Mouse (Mus musculus): ENCODE measurements around the gene Map4k5. TPM values are rescaled to one million over a fixed set of nuclear protein-coding genes. Genes with fewer than 3 reads are reported as not detected.

Map4k5 gene
- total RNA-seq (2021) = 10 to 100 TPM; 48.5 to 51.2 TPM
- long read RNA-seq, experiment 1, full-length matches to known transcripts = 1 of 40 reads
- long read RNA-seq, experiment 1, partial matches to known transcripts = 3 of 40 reads
- long read RNA-seq, experiment 1, other reads (novel, unspliced or antisense) = 36 of 40 reads
- long read RNA-seq, experiment 2, partial matches to known transcripts = 6 of 34 reads
- long read RNA-seq, experiment 2, other reads (novel, unspliced or antisense) = 28 of 34 reads

- DNase-seq (ENCODE audit: low spot score in 2 of 2) = peak; percentile 88 to 90
Observed at GRCm38 (mm10) chr12:69892371-69893251, at the start of gene Map4k5, which contains the start of gene Atl1. Map4k5 (minus strand) TSS chr12:69893200. Atl1 (plus strand) TSS chr12:69892614.

GRCm38 (mm10) chr12:69941655-69942329 lies 48.8 kb upstream of the Map4k5 start:
- no peak for DNase-seq (ENCODE audit: low spot score in 2 of 2)

GRCm38 (mm10) chr12:69939291-69939690 lies 46.3 kb upstream of the Map4k5 start:
- no peak for DNase-seq (ENCODE audit: low spot score in 2 of 2)

- DNase-seq (ENCODE audit: low spot score in 2 of 2) = no peak
Observed at GRCm38 (mm10) chr12:69937731-69938130, 44.7 kb upstream of the Map4k5 start.

- DNase-seq (ENCODE audit: low spot score in 2 of 2) = no peak
Observed at GRCm38 (mm10) chr12:69926716-69927115, 33.7 kb upstream of the Map4k5 start.

- peak in 1 of 2 experiments; percentile 15 for DNase-seq (ENCODE audit: low spot score in 2 of 2)
Observed at GRCm38 (mm10) chr12:69924012-69924411, 31.0 kb upstream of the Map4k5 start.

GRCm38 (mm10) chr12:69923603-69924002 lies 30.6 kb upstream of the Map4k5 start:
- DNase-seq (ENCODE audit: low spot score in 2 of 2) = no peak

GRCm38 (mm10) chr12:69923128-69923527 lies 30.1 kb upstream of the Map4k5 start:
- DNase-seq (ENCODE audit: low spot score in 2 of 2) = no peak

- no peak for DNase-seq (ENCODE audit: low spot score in 2 of 2)
Observed at GRCm38 (mm10) chr12:69922099-69922498, 29.1 kb upstream of the Map4k5 start.

GRCm38 (mm10) chr12:69917870-69918269 lies 24.9 kb upstream of the Map4k5 start:
- no peak for DNase-seq (ENCODE audit: low spot score in 2 of 2)

GRCm38 (mm10) chr12:69912737-69913136 lies 19.7 kb upstream of the Map4k5 start:
- DNase-seq (ENCODE audit: low spot score in 2 of 2) = no peak

- no peak for DNase-seq (ENCODE audit: low spot score in 2 of 2)
Observed at GRCm38 (mm10) chr12:69911906-69912305, 18.9 kb upstream of the Map4k5 start.

GRCm38 (mm10) chr12:69908511-69908900 lies 15.5 kb upstream of the Map4k5 start:
- peak in 1 of 2 experiments; percentile 78 for DNase-seq (ENCODE audit: low spot score in 2 of 2)

GRCm38 (mm10) chr12:69907667-69908510 lies 14.9 kb upstream of the Map4k5 start:
- DNase-seq (ENCODE audit: low spot score in 2 of 2) = peak; percentile 76 to 77

- DNase-seq (ENCODE audit: low spot score in 2 of 2) = no peak
Observed at GRCm38 (mm10) chr12:69904991-69905390, 12.0 kb upstream of the Map4k5 start.

- DNase-seq (ENCODE audit: low spot score in 2 of 2) = no peak
Observed at GRCm38 (mm10) chr12:69898119-69898518, 5.1 kb upstream of the Map4k5 start.

GRCm38 (mm10) chr12:69895046-69895445 lies 2.0 kb upstream of the Map4k5 start:
- no peak for DNase-seq (ENCODE audit: low spot score in 2 of 2)

- no peak for DNase-seq (ENCODE audit: low spot score in 2 of 2)
Observed at GRCm38 (mm10) chr12:69893927-69894326, 927 bp upstream of the Map4k5 start.

- DNase-seq (ENCODE audit: low spot score in 2 of 2) = no peak
Observed at GRCm38 (mm10) chr12:69891721-69892120, 1.3 kb downstream of the Map4k5 start.

GRCm38 (mm10) chr12:69890476-69890875 lies 2.5 kb downstream of the Map4k5 start:
- DNase-seq (ENCODE audit: low spot score in 2 of 2) = no peak

GRCm38 (mm10) chr12:69890051-69890450 lies 2.9 kb downstream of the Map4k5 start:
- DNase-seq (ENCODE audit: low spot score in 2 of 2) = no peak

All from layer of hippocampus, postnatal 14 days (tissue).